Mouse (Mus musculus) embryo, embryonic 10 days (tissue): Measurements from ENCODE around the gene 1700025G04Rik.

Experiments used
- DNase-seq: peaks from one replicate; pipeline ENCODE4 v3.0.0-alpha.2; 2015; ENCODE audit warnings: low spot score

1700025G04Rik gene

GRCm38 (mm10) chr1:152032144-152032543 lies 57.8 kb downstream of the 1700025G04Rik start:
- DNase-seq: no peak

- peak; percentile 60 for DNase-seq
Observed at GRCm38 (mm10) chr1:152030546-152030945, 59.4 kb downstream of the 1700025G04Rik start.

- no peak for DNase-seq
Observed at GRCm38 (mm10) chr1:152028718-152029117, 61.2 kb downstream of the 1700025G04Rik start.

GRCm38 (mm10) chr1:152026762-152027161 lies 63.2 kb downstream of the 1700025G04Rik start:
- no peak for DNase-seq

GRCm38 (mm10) chr1:152025308-152025707 lies 64.6 kb downstream of the 1700025G04Rik start:
- DNase-seq: no peak

- no peak for DNase-seq
Observed at GRCm38 (mm10) chr1:152024019-152024787, 65.7 kb downstream of the 1700025G04Rik start.

GRCm38 (mm10) chr1:152020812-152021211 lies 69.1 kb downstream of the 1700025G04Rik start:
- no peak for DNase-seq

GRCm38 (mm10) chr1:152020070-152020469 lies 69.9 kb downstream of the 1700025G04Rik start:
- DNase-seq: no peak

GRCm38 (mm10) chr1:152019196-152019595 lies 70.7 kb downstream of the 1700025G04Rik start:
- peak; percentile 71 for DNase-seq

- no peak for DNase-seq
Observed at GRCm38 (mm10) chr1:152018322-152018721, 71.6 kb downstream of the 1700025G04Rik start.

GRCm38 (mm10) chr1:152016663-152017062 lies 73.3 kb downstream of the 1700025G04Rik start:
- DNase-seq: no peak

- no peak for DNase-seq
Observed at GRCm38 (mm10) chr1:152015555-152016125, 74.3 kb downstream of the 1700025G04Rik start.

GRCm38 (mm10) chr1:152011741-152012140 lies 78.2 kb downstream of the 1700025G04Rik start:
- DNase-seq: no peak

GRCm38 (mm10) chr1:152010251-152010980 lies 79.5 kb downstream of the 1700025G04Rik start:
- no peak for DNase-seq

- peak; percentile 37 for DNase-seq
Observed at GRCm38 (mm10) chr1:152008473-152008991, 81.4 kb downstream of the 1700025G04Rik start.

GRCm38 (mm10) chr1:152006529-152006928 lies 83.4 kb downstream of the 1700025G04Rik start:
- no peak for DNase-seq

- no peak for DNase-seq
Observed at GRCm38 (mm10) chr1:152004509-152004908, 85.4 kb downstream of the 1700025G04Rik start.

GRCm38 (mm10) chr1:152000461-152000860 lies 89.5 kb downstream of the 1700025G04Rik start:
- DNase-seq: no peak

- peak; percentile 16 for DNase-seq
Observed at GRCm38 (mm10) chr1:151999424-151999842, 90.5 kb downstream of the 1700025G04Rik start.

- DNase-seq: no peak
Observed at GRCm38 (mm10) chr1:151998721-151999206, 91.2 kb downstream of the 1700025G04Rik start.

GRCm38 (mm10) chr1:151997591-151997990 lies 92.3 kb downstream of the 1700025G04Rik start:
- no peak for DNase-seq

GRCm38 (mm10) chr1:151995948-151996697 lies 93.8 kb downstream of the 1700025G04Rik start:
- DNase-seq: no peak
